Mouse (Mus musculus): Measurements from ENCODE around the gene Zfx. TPM values are rescaled to one million over a fixed set of nuclear protein-coding genes. Genes with fewer than 3 reads are reported as not detected.
A peak's percentile ranks its signal among the peaks of the same experiment; 100 is the strongest.

The Zfx gene
- 20.2 and 22.2 TPM in 2 replicates for polyA plus RNA-seq (2015; fragmentation: Nextera tagmentation; extraction: Ambion mirVana)

DNA sequence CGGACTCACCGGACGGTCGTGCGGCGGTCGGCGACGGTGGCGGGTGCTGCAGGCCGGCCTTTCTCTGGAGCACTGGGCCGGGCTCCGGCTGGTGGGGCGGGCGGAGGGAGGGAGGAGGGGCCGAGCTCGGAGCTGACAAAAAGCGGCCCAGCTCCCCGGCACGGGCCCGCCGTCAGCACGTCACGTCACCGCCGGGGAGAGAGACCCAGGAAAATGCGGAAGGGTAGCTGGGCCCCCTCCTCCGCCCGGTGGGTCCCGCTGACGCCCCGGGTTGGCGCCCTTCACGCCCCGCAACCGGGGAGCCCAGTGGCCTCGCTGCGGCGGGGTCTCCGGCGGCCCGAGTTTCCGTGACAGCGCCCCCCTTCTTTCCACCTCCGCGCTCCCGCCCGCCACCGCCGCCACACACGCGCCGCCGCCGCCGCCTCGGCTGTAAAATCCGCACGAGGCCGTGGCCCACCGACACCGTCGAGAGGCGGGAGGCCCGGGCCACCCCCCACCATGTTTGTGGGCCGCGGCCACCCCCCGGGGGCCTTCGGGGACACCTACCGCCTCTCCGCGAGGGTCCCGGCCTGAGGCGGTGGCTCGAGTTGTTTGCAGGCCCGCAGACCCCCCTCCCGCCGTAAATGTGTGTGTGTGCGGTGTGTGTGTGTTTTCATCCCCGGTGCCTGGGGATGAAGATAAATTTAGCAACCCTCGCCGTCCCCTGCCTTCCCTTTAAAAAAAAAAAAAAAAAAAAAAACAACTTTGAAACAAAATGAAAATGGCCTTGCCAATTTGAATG, at the start of gene Zfx:
Gene Zfx (minus strand): TSS at position 644 of the 781 bp plus-strand sequence.
- WGBS, result 26% methylated on average over 43 of the region's 82 CpGs
- no peaks in the 10 kb centered on the region for H3K9me3 ChIP-seq (ENCODE audit: control insufficient read depth, low read length)
- peak within 1 kb of the TSS; percentile 64 for H3K4me3 ChIP-seq (ENCODE audit: low read length)
- peak within 1 kb of the TSS; percentile 99 for H3K27ac ChIP-seq (ENCODE audit: low read length)
- H3K9ac ChIP-seq (ENCODE audit: low read depth, low read length), result peak within 1 kb of the TSS; percentile 94
- peak; percentile 86 for ATAC-seq
- H3K27me3 ChIP-seq (replicated peaks; ENCODE audit: control insufficient read depth, insufficient read depth, low read length), result no peaks in the 10 kb centered on the region
- peak within 1 kb of the TSS; percentile 42 for H3K4me2 ChIP-seq (ENCODE audit: low read depth, low read length)
- no peaks in the 10 kb centered on the region for H3K36me3 ChIP-seq (ENCODE audit: control insufficient read depth, insufficient read depth, low read length)
- no peaks in the 10 kb centered on the region for H3K4me1 ChIP-seq (ENCODE audit: control insufficient read depth, insufficient read depth, low read length)

DNA sequence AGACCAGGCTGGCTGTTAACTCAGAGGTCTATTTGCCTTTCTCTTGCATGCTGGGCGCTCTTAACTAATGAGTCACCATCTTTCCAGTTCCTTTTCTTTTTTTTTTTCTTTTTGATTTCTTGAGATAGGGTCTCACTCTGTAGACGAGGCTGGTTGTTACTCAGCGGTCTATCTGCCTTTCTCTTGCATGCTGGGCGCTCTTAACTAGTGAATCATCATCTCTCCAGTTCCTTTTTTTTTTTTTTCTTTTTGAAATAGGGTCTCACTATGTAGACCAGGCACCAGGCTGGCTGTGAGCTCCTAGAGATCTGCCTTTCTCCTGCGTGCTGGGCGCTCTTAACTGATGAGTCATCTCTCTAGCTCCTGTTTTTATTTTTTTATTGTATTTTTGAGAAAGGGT, 45.8 kb upstream of the Zfx start:
- Histone ChIP-seq H3K9ac (ENCODE audit: low read depth, low read length) (no peak overlapping the region), H3K9me3 (ENCODE audit: control insufficient read depth, low read length) (no peaks in the 10 kb centered on the region), H3K4me2 (ENCODE audit: low read depth, low read length) (no peak overlapping the region), H3K27ac (ENCODE audit: low read length) (no peak overlapping the region), H3K36me3 (ENCODE audit: control insufficient read depth, insufficient read depth, low read length) (no peaks in the 10 kb centered on the region), H3K4me3 (ENCODE audit: low read length) (no peak overlapping the region), H3K4me1 (ENCODE audit: control insufficient read depth, insufficient read depth, low read length) (no peaks in the 10 kb centered on the region), H3K27me3 (replicated peaks; ENCODE audit: control insufficient read depth, insufficient read depth, low read length) (peaks cover 4% of the 10 kb centered on the region; the same call in 1 of the 2 replicates)
- 80% methylated on average over 6 of the region's 6 CpGs for WGBS
- no peak for ATAC-seq

DNA sequence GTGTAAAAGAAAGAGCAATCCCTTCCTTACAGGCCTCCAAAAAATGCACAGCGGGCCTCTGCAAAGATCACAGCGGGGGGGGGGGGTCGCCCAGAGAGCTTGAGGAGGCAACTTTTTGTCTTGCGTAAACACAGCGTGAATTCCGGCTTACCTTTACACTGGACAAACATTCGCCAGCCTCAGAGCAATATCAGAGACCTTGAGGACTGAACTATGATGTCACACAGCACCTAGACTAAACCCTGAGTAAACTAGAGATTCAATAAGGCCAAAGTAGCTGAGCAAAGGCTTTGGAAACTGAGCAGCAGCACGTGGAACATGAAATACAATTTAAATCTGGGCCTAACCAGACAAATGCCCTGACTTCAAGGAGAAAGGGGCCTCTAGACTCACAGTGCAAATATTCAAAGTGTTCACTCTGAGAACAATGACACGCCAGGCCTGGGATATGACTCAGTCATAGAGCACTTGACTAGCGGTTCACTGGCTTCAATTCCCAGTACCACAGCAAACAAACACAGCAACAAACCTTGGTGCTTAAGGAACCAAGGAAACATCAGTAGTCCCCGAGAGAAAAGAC, 28.8 kb upstream of the Zfx start:
- peak; percentile 59; the same call in 1 of the 2 replicates for ATAC-seq
- WGBS, result 31% methylated on average over 11 of the region's 11 CpGs

DNA sequence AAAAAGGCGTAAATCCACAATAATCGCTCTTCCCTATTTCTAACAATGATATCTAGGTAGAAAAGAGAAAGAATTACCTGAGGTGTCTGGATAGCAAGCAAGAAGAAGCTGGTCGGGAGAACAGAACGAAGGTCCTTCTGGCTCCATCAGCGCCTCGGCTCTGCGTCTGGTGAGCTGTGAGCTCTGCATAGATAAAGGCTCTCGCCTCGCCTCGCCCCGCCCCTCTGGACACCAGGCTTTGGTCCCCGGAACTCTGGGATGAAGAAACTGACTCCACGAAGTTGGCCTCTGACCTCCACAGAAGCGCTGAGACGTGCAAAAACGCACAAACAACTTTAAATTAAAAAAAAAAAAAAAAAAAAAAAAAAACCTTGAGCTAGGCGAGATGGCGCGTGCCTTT, 27.0 kb upstream of the Zfx start:
- H3K4me3 ChIP-seq (ENCODE audit: low read length), result no peak overlapping the region
- H3K4me1 ChIP-seq (ENCODE audit: control insufficient read depth, insufficient read depth, low read length), result no peaks in the 10 kb centered on the region
- H3K27me3 ChIP-seq (replicated peaks; ENCODE audit: control insufficient read depth, insufficient read depth, low read length), result 0 out of 2 replicates have a peak, but pooled peaks cover 9% of the 10 kb centered on the region
- no peak overlapping the region for H3K9ac ChIP-seq (ENCODE audit: low read depth, low read length)
- H3K27ac ChIP-seq (ENCODE audit: low read length), result no peak overlapping the region
- no peaks in the 10 kb centered on the region for H3K36me3 ChIP-seq (ENCODE audit: control insufficient read depth, insufficient read depth, low read length)
- no peak overlapping the region for H3K4me2 ChIP-seq (ENCODE audit: low read depth, low read length)
- H3K9me3 ChIP-seq (ENCODE audit: control insufficient read depth, low read length), result no peaks in the 10 kb centered on the region
- WGBS, result 73% methylated on average over 19 of the region's 19 CpGs
- no peak for ATAC-seq

More for the DNA sequence above, 28.8 kb upstream of the Zfx start:
- no peaks in the 10 kb centered on the region for H3K4me1 ChIP-seq (ENCODE audit: control insufficient read depth, insufficient read depth, low read length)
- H3K9me3 ChIP-seq (ENCODE audit: control insufficient read depth, low read length), result no peaks in the 10 kb centered on the region
- H3K27me3 ChIP-seq (replicated peaks; ENCODE audit: control insufficient read depth, insufficient read depth, low read length), result 0 out of 2 replicates have a peak, but pooled peaks cover 3% of the 10 kb centered on the region
- H3K9ac ChIP-seq (ENCODE audit: low read depth, low read length), result no peak overlapping the region
- H3K4me3 ChIP-seq (ENCODE audit: low read length), result no peak overlapping the region
- H3K36me3 ChIP-seq (ENCODE audit: control insufficient read depth, insufficient read depth, low read length), result no peaks in the 10 kb centered on the region
- no peak overlapping the region for H3K4me2 ChIP-seq (ENCODE audit: low read depth, low read length)
- no peak overlapping the region for H3K27ac ChIP-seq (ENCODE audit: low read length)

DNA sequence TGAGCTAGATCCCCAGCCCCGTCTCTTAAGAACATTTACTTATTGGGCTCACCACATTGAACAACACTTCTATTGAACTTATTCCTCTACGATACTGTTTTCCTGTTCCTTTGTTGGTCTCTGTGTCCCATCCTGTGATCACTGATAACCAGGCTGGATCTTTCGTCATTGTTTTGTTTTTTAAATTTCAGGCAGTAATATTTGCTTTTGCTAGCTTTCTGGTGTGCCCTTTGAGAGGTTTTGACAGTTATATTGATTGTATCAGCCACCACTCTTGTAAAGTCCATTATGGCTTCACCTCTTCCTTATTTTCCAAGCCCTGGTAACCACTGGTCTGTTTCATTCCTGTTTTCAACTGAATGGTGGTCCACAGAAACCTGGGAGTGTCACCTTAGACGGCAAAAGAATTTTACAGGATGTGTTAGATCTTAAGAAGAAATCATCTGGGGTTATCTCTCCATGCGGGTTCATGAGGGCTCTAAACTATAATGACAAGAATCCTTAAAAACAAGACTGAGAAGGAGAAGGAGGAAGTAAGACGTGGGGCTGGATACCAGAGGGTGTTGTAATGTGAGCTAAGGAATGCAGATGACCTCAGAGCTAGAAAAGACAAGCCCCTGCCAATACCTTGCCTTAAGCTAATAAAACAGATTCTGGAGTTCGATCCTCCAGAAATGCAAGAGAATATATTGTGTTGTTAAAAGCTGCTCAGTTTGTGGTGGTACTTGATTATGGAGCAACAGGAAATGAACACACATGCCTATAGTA, 18.7 kb upstream of the Zfx start:
- peaks cover 7% of the 10 kb centered on the region; the same call in 1 of the 2 replicates for H3K27me3 ChIP-seq (replicated peaks; ENCODE audit: control insufficient read depth, insufficient read depth, low read length)

DNA sequence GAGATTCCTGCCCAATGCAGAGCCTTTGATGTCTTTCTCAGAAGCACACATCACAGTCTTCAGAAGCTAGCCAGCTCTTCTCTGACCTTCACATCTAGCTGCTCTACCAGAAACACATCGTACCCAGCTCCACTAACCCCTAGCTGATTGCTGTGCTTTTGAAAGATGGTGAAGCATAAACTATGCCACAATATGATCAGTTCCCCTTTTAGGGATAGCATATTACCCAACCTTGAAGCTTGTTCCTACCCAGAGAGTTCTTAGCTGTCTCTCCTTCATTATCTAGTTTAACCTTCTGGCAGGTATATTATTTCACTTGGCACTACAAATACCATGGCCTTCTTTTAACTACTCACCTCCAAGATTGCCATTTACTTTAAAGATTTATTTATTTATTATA, 16.6 kb upstream of the Zfx start:
- H3K27me3 ChIP-seq (replicated peaks; ENCODE audit: control insufficient read depth, insufficient read depth, low read length), result no peaks in the 10 kb centered on the region; the same call in 1 of the 2 replicates
- WGBS, result 83% methylated on average over 1 of the region's 1 CpGs
- H3K9me3 ChIP-seq (ENCODE audit: control insufficient read depth, low read length), result no peaks in the 10 kb centered on the region
- no peaks in the 10 kb centered on the region for H3K4me1 ChIP-seq (ENCODE audit: control insufficient read depth, insufficient read depth, low read length)
- no peaks in the 10 kb centered on the region for H3K36me3 ChIP-seq (ENCODE audit: control insufficient read depth, insufficient read depth, low read length)
- no peak overlapping the region for H3K4me2 ChIP-seq (ENCODE audit: low read depth, low read length)
- no peak overlapping the region for H3K27ac ChIP-seq (ENCODE audit: low read length)
- no peak for ATAC-seq
- H3K9ac ChIP-seq (ENCODE audit: low read depth, low read length), result no peak overlapping the region
- no peak overlapping the region for H3K4me3 ChIP-seq (ENCODE audit: low read length)

More for the DNA sequence above, 18.7 kb upstream of the Zfx start:
- Histone ChIP-seq H3K4me2 (ENCODE audit: low read depth, low read length) (no peak overlapping the region), H3K27ac (ENCODE audit: low read length) (no peak overlapping the region), H3K9me3 (ENCODE audit: control insufficient read depth, low read length) (no peaks in the 10 kb centered on the region), H3K36me3 (ENCODE audit: control insufficient read depth, insufficient read depth, low read length) (no peaks in the 10 kb centered on the region), H3K4me1 (ENCODE audit: control insufficient read depth, insufficient read depth, low read length) (no peaks in the 10 kb centered on the region), H3K4me3 (ENCODE audit: low read length) (no peak overlapping the region), H3K9ac (ENCODE audit: low read depth, low read length) (no peak overlapping the region)
- 57% methylated on average over 7 of the region's 7 CpGs for WGBS
- ATAC-seq, result no peak

DNA sequence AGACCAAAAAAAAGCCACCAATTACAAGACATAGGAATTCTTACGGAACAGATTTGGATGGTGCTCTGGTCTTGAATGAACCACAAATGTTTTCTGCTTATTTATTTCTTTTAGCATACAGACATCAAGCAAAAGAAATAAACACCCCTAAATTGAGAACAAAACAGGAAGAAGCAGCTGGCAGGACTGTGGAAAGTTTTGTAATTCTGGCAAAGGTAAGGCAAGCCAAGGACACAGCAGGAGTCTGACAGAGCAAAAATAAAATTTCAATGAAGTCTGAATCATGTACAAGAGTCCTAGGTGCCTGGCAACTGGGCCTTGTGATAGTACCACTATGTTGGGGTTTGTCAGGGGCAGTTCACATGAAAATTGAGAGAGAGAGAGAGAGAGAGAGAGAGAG, 14.8 kb upstream of the Zfx start:
- Histone ChIP-seq H3K9me3 (ENCODE audit: control insufficient read depth, low read length) (no peaks in the 10 kb centered on the region), H3K4me2 (ENCODE audit: low read depth, low read length) (no peak overlapping the region), H3K27ac (ENCODE audit: low read length) (no peak overlapping the region), H3K27me3 (replicated peaks; ENCODE audit: control insufficient read depth, insufficient read depth, low read length) (no peaks in the 10 kb centered on the region; the same call in 1 of the 2 replicates), H3K4me1 (ENCODE audit: control insufficient read depth, insufficient read depth, low read length) (no peaks in the 10 kb centered on the region), H3K4me3 (ENCODE audit: low read length) (no peak overlapping the region), H3K36me3 (ENCODE audit: control insufficient read depth, insufficient read depth, low read length) (no peaks in the 10 kb centered on the region), H3K9ac (ENCODE audit: low read depth, low read length) (no peak overlapping the region)
- ATAC-seq, result no peak
- 89% methylated on average over 1 of the region's 1 CpGs for WGBS

DNA sequence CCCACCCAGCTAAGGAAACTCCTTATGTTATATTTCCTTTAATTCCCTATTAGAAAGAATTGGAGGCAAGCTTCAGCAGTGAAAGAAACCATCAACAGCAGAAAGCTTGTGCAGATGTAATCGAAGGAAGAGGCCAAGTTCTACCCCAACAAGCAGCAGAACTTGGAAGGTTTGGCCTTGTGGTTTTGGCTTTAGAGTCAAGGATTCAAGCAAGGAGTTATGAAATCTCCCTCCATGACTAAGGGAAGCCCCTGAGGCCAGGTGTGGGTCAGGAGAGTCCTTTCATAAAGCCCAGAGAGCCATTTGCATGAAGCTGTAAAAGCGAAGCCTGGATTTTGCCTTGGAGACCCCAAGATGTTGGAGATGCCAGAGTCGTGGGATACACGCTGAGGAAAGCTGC, 11.6 kb upstream of the Zfx start:
- no peak for ATAC-seq
- 66% methylated on average over 4 of the region's 4 CpGs for WGBS
- H3K27ac ChIP-seq (ENCODE audit: low read length), result no peak overlapping the region
- H3K27me3 ChIP-seq (replicated peaks; ENCODE audit: control insufficient read depth, insufficient read depth, low read length), result peaks cover 12% of the 10 kb centered on the region; the same call in 1 of the 2 replicates
- no peak overlapping the region for H3K4me3 ChIP-seq (ENCODE audit: low read length)
- no peaks in the 10 kb centered on the region for H3K4me1 ChIP-seq (ENCODE audit: control insufficient read depth, insufficient read depth, low read length)
- H3K36me3 ChIP-seq (ENCODE audit: control insufficient read depth, insufficient read depth, low read length), result no peaks in the 10 kb centered on the region
- H3K9ac ChIP-seq (ENCODE audit: low read depth, low read length), result no peak overlapping the region
- H3K4me2 ChIP-seq (ENCODE audit: low read depth, low read length), result no peak overlapping the region
- no peaks in the 10 kb centered on the region for H3K9me3 ChIP-seq (ENCODE audit: control insufficient read depth, low read length)

DNA sequence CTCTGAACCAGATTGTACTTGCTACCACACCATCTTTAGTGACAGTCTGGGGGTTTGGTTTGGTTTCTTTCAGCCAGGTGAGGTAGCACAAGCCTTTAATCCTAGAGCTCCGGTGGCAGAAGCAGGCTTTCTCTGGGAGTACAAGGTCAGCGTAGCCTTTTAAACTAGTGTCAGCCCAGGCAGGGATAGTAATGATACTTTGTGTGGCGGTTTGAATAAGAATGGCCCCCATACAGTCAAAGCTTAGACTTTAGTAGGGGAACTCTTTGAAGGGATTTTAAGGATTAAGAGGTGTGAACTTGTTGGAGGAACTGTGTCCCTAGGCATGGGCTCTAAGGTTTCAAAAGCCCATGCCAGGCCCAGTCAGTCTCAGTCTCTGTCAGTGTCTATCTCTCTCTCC, 10.0 kb upstream of the Zfx start:
- 42% methylated on average over 3 of the region's 3 CpGs for WGBS
- no peak overlapping the region for H3K4me2 ChIP-seq (ENCODE audit: low read depth, low read length)
- no peaks in the 10 kb centered on the region for H3K36me3 ChIP-seq (ENCODE audit: control insufficient read depth, insufficient read depth, low read length)
- no peak for ATAC-seq
- H3K4me3 ChIP-seq (ENCODE audit: low read length), result no peak overlapping the region
- H3K27me3 ChIP-seq (replicated peaks; ENCODE audit: control insufficient read depth, insufficient read depth, low read length), result peaks cover 12% of the 10 kb centered on the region; the same call in 1 of the 2 replicates
- no peak overlapping the region for H3K27ac ChIP-seq (ENCODE audit: low read length)
- peaks cover 3% of the 10 kb centered on the region; the same call in 1 of the 2 replicates for H3K9me3 ChIP-seq (ENCODE audit: control insufficient read depth, low read length)
- no peak overlapping the region for H3K9ac ChIP-seq (ENCODE audit: low read depth, low read length)
- no peaks in the 10 kb centered on the region for H3K4me1 ChIP-seq (ENCODE audit: control insufficient read depth, insufficient read depth, low read length)

Data from intestine, embryonic 16.5 days (tissue).